Mouse (Mus musculus): ENCODE results near the gene Maml3. TPM values are rescaled to one million over a fixed set of nuclear protein-coding genes. Genes with fewer than 3 reads are reported as not detected.

Gene Maml3
- total and polyA plus RNA-seq, 3 experiments, result 0.81 to 1.8 (median 0.98) TPM

- Histone ChIP-seq H3K4me2 (ENCODE audit: insufficient read depth, low read depth, poor library complexity, severe bottlenecking) (no peak overlapping the region), H3K4me3 (replicated peaks in 1 of 3; ENCODE audit: low read depth in 2 of 3, low read length in 2 of 3, poor library complexity in 1 of 3) (no peak overlapping the region), H3K9ac (ENCODE audit: insufficient read depth, low read depth) (no peak overlapping the region), H3K27me3 (replicated peaks) (no peaks in the 10 kb centered on the region), H3K79me2 (replicated peaks; ENCODE audit: control insufficient read depth, extremely low read depth, insufficient read depth, poor library complexity, severe bottlenecking) (no peaks in the 10 kb centered on the region), H3K36me3 (replicated peaks in 1 of 2; ENCODE audit: control insufficient read depth in 1 of 2, insufficient read depth in 1 of 2, low read length in 1 of 2) (no peaks in the 10 kb centered on the region), H3K27ac (ENCODE audit: insufficient read depth, low read depth) (no peak overlapping the region), H3K9me3 (replicated peaks; ENCODE audit: low read length) (no peaks in the 10 kb centered on the region), H3K4me1 (ENCODE audit: control insufficient read depth in 1 of 2, insufficient read depth in 2 of 2) (no peaks in the 10 kb centered on the region)
- in situ Hi-C loops (cut with MboI; ENCODE audit: low pct_ligation_motif_present, low pct_unique_long_range_greater_than_20kb, low sequenced_read_pairs), result no loop called here
- no peak for DNase-seq (ENCODE audit: extremely low read depth)
- no peak for TF ChIP-seq NELFE (IDR thresholded peaks at IDR 0.05; ENCODE audit: low read depth, low read length)
- TF ChIP-seq ELF1 (IDR thresholded peaks at IDR 0.05; ENCODE audit: low read depth, low read length), result no peak
- TF ChIP-seq SMC3 (IDR thresholded peaks at IDR 0.05; ENCODE audit: low read depth, low read length), result no peak
- dilution Hi-C loops (cut with MboI; ENCODE audit: extremely low pct_ligation_motif_present, extremely low pct_unique_long_range_greater_than_20kb, low sequenced_read_pairs), result no loop called here
Measured at GRCm38 (mm10) chr3:51972576-51972975, 132.3 kb downstream of the Maml3 start.

- H3K27ac ChIP-seq (ENCODE audit: insufficient read depth, low read depth), result no peak overlapping the region
- H3K27me3 ChIP-seq (replicated peaks), result no peaks in the 10 kb centered on the region
- H3K4me2 ChIP-seq (ENCODE audit: insufficient read depth, low read depth, poor library complexity, severe bottlenecking), result no peak overlapping the region
- H3K9ac ChIP-seq (ENCODE audit: insufficient read depth, low read depth), result no peak overlapping the region
- no peaks in the 10 kb centered on the region for H3K79me2 ChIP-seq (replicated peaks; ENCODE audit: control insufficient read depth, extremely low read depth, insufficient read depth, poor library complexity, severe bottlenecking)
- H3K4me3 ChIP-seq (replicated peaks in 1 of 3; ENCODE audit: low read depth in 2 of 3, low read length in 2 of 3, poor library complexity in 1 of 3), result no peak overlapping the region
- H3K9me3 ChIP-seq (replicated peaks; ENCODE audit: low read length), result no peaks in the 10 kb centered on the region
- no peak for TF ChIP-seq HCFC1 (IDR thresholded peaks at IDR 0.05; ENCODE audit: low read depth, low read length)
- TF ChIP-seq PAX5 (IDR thresholded peaks at IDR 0.05; ENCODE audit: low read length), result no peak
- no peak for TF ChIP-seq ZC3H11A (IDR thresholded peaks at IDR 0.05; ENCODE audit: low read depth, low read length)
- no peak for TF ChIP-seq ZNF384 (IDR thresholded peaks at IDR 0.05; ENCODE audit: low read depth, low read length)
- no peak for TF ChIP-seq BHLHE40 (IDR thresholded peaks at IDR 0.05; ENCODE audit: low read depth, low read length)
- TF ChIP-seq E2F4 (IDR thresholded peaks at IDR 0.05; ENCODE audit: insufficient replicate concordance, low read depth, low read length), result no peak
- TF ChIP-seq USF1 (IDR thresholded peaks at IDR 0.05; ENCODE audit: low read depth, low read length), result no peak
- TF ChIP-seq USF2 (conservative IDR thresholded peaks at IDR 0.05; ENCODE audit: low read depth, low read length), result no peak
- no peak for TF ChIP-seq RAD21 (IDR thresholded peaks at IDR 0.05; ENCODE audit: low read depth, low read length)
- no peak for TF ChIP-seq TBP (conservative IDR thresholded peaks at IDR 0.05; ENCODE audit: low read depth, low read length)
- TF ChIP-seq RCOR1 (conservative IDR thresholded peaks at IDR 0.05; ENCODE audit: low read depth, low read length), result no peak
- no peak for TF ChIP-seq CHD1 (IDR thresholded peaks at IDR 0.05; ENCODE audit: low read depth, low read length)
- no peak for TF ChIP-seq TCF12 (IDR thresholded peaks at IDR 0.05; ENCODE audit: low read depth, low read length)
- no peak for TF ChIP-seq GABPA (IDR thresholded peaks at IDR 0.05; ENCODE audit: insufficient replicate concordance, low read depth, low read length)
- TF ChIP-seq ELF1 (IDR thresholded peaks at IDR 0.05; ENCODE audit: low read depth, low read length), result no peak
- dilution Hi-C loops (cut with MboI; ENCODE audit: extremely low pct_ligation_motif_present, extremely low pct_unique_long_range_greater_than_20kb, low sequenced_read_pairs), result no loop called here
- peaks cover 0 to 8% of the 10 kb centered on the region in 2 experiments; a peak in 2 of 4 replicates for H3K4me1 ChIP-seq (ENCODE audit: control insufficient read depth in 1 of 2, insufficient read depth in 2 of 2)
- in situ Hi-C loops (cut with MboI; ENCODE audit: low pct_ligation_motif_present, low pct_unique_long_range_greater_than_20kb, low sequenced_read_pairs), result no loop called here
- DNase-seq (ENCODE audit: extremely low read depth), result no peak
- no peaks in the 10 kb centered on the region for H3K36me3 ChIP-seq (replicated peaks in 1 of 2; ENCODE audit: control insufficient read depth in 1 of 2, insufficient read depth in 1 of 2, low read length in 1 of 2)
Measured at GRCm38 (mm10) chr3:51970489-51970888, 134.4 kb downstream of the Maml3 start.

Data from CH12.LX (cell line).